Mouse (Mus musculus) ES-Bruce4 (cell line): Measurements from ENCODE around the gene Espl1. TPM values are rescaled to one million over a fixed set of nuclear protein-coding genes. Genes with fewer than 3 reads are reported as not detected.

ENCODE experiments used
- H3K27ac ChIP-seq: 2 replicates; pipeline ENCODE4 v1.5.1; 2012; ENCODE audit warnings: low read length, inconsistent platforms; ENCODE audit not compliant: insufficient read depth
- H3K27me3 ChIP-seq: 2 replicates; pipeline ENCODE4 v1.6.1; 2012; ENCODE audit warnings: mild to moderate bottlenecking, low read length, inconsistent platforms; ENCODE audit not compliant: control insufficient read depth, poor library complexity, insufficient read depth, severe bottlenecking
- H3K36me3 ChIP-seq: 2 replicates; pipeline ENCODE4 v1.6.1; 2012; ENCODE audit warnings: inconsistent platforms, mild to moderate bottlenecking, low read length, moderate library complexity; ENCODE audit not compliant: control insufficient read depth, poor library complexity, insufficient read depth, severe bottlenecking
- H3K4me1 ChIP-seq: one replicate; pipeline ENCODE4 v1.8.1; 2011; ENCODE audit warnings: low read length; ENCODE audit not compliant: control insufficient read depth, insufficient read depth
- H3K4me3 ChIP-seq: 2 replicates; pipeline ENCODE4 v1.5.1; 2011; ENCODE audit warnings: low read depth, mild to moderate bottlenecking, low read length
- H3K9ac ChIP-seq: 2 replicates; pipeline ENCODE4 v1.6.1; 2012; ENCODE audit warnings: low read depth, mild to moderate bottlenecking, inconsistent platforms; ENCODE audit not compliant: poor library complexity, severe bottlenecking
- H3K9me3 ChIP-seq: replicated peaks from 2 replicates; pipeline ENCODE4 v1.6.1; 2012; ENCODE audit warnings: mild to moderate bottlenecking, low read length, inconsistent platforms; ENCODE audit not compliant: control insufficient read depth, poor library complexity, insufficient read depth, severe bottlenecking
- CTCF ChIP-seq: IDR thresholded peaks from one replicate; pipeline ENCODE4 v1.8.1; 2011; ENCODE audit warnings: low read depth, low read length
- EP300 ChIP-seq: IDR thresholded peaks from 2 replicates; pipeline ENCODE4 v1.6.1; 2011; ENCODE audit warnings: low read depth, low read length; ENCODE audit not compliant: insufficient read depth
- POLR2A ChIP-seq: IDR thresholded peaks from one replicate; pipeline ENCODE4 v1.8.1; 2011; ENCODE audit warnings: low read length; ENCODE audit not compliant: insufficient read depth
- polyA plus RNA-seq: library from polyadenylated mRNA; stranded (reverse); fragments of >200 nt; gene quantifications from 2 replicates; pipeline ENCODE4 v1.2.4, GENCODE M21; 2011; ENCODE audit warnings: low read depth; ENCODE audit not compliant: missing spikeins, insufficient read depth, insufficient read length

Espl1 gene
- polyA plus RNA-seq, 1 experiment: 71.7 TPM

DNA sequence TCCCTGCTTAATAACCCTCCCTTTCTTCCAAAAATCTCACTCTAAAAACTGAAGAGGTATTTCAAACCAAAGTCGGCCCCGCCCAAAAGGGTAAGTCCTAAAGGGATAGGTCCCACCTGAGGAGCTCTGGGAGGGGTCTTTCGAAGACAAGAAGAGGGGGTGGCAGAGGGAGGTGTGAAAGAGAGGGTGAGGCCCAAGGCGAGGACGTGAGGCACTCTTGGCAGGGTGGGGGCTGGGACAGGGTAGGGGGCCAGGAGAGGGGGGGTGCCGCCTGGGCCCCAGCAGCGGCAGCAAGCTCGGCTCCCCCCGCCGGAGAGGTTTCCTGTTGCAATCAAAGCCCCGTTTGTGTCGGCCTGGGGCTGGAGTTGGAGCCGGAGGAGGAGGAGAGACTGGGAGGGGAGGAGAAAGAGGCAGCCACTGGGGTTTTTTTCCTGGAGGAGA lies 46.8 kb upstream of the Espl1 start:
- TF ChIP-seq EP300 (peak; percentile 73), POLR2A (no peak), CTCF (no peak)
- Histone ChIP-seq H3K9ac (peak overlapping the region; percentile 84), H3K4me1 (peaks cover 16% of the 10 kb centered on the region), H3K27me3 (no peaks in the 10 kb centered on the region), H3K36me3 (no peaks in the 10 kb centered on the region), H3K9me3 (no peaks in the 10 kb centered on the region), H3K4me3 (peak overlapping the region; percentile 57), H3K27ac (peak overlapping the region; percentile 90)

DNA sequence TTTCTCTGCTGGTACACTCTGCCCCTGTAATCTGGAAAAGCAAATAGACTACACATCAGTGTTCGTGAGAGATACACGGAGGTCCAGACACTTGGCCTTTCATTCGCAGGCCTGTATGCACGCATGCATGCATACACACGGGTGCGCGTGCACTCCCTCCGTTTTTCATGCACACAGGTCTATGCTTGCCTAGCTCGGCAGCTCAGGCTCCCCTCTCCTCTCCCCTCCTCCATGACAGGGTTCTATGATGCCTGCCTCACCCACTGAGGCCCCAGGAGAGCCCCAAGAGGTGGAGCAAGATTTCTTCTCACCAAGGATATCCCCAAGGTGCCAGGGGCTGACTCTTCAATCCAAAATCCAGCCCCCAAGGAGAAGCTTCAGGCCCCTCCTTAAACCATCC lies 46.1 kb upstream of the Espl1 start:
- Histone ChIP-seq H3K9me3 (no peaks in the 10 kb centered on the region), H3K27ac (peak overlapping the region; percentile 90), H3K4me1 (peaks cover 16% of the 10 kb centered on the region), H3K36me3 (no peaks in the 10 kb centered on the region), H3K4me3 (peak overlapping the region; percentile 57), H3K27me3 (no peaks in the 10 kb centered on the region), H3K9ac (peak overlapping the region; percentile 84)
- TF ChIP-seq POLR2A (no peak), CTCF (no peak), EP300 (0 out of 2 replicates have a peak, but pooled peaks have one; percentile 2)

DNA sequence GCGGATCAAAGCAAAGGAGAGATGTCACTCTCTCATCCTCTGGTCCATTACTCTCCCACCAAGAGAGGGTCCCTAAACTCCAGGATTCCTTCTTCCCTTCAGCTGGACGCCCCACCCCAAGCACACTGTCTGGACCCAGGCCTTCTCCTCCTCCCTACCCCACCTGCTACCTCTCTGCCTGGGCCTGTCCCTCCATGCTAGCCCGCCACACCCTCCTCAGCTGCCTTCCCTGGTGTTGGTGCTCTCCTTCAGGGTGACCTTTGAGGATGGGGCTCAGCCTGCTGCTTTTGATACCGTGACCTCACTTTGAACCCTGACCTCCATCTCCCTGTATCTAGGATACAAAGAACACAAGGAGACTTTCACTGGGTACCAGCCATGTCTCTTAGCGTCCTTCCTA lies 45.5 kb upstream of the Espl1 start:
- Histone ChIP-seq H3K9me3 (no peaks in the 10 kb centered on the region), H3K9ac (0 out of 2 replicates have a peak overlapping the region, but pooled peaks have one; percentile 84), H3K27me3 (no peaks in the 10 kb centered on the region), H3K36me3 (no peaks in the 10 kb centered on the region), H3K27ac (peak overlapping the region; percentile 90), H3K4me1 (peaks cover 16% of the 10 kb centered on the region), H3K4me3 (no peak overlapping the region)
- TF ChIP-seq EP300: peak; percentile 99
- peak; percentile 20 for TF ChIP-seq POLR2A
- TF ChIP-seq CTCF: no peak

DNA sequence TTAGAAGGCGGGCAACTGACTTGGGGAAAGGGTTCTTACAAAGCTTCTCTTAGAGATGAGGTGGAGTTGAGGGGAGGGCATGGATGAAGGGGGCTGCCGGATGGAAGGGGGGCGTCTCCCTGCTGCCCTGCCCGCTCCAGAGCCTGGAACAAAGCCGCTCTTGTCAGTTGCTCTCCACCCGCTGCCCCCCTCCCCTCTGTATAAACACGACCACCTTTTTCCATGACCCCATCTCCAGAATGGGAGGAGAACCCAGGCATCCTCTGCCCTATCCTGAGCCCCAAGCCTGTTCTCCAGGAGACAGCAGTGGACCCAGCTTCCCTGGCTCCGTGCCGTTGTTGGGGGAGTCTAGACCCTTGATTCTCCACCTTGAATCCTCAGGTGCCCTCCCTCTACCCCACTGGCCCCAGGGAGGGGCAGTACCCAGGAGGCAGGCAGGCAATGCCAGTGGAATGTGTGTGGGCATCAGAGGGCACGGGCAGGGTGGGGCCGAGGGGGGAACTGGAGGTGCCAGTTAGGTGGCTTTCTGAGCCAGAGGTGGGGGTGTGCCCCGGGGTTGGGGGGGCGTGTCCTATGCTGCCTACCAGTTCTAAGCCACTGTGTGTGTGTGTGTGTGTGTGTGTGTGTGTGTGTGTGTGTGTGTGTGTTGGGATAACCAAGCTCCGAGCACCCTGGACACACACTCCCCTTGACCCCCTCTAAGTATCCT lies 40.4 kb upstream of the Espl1 start:
- TF ChIP-seq EP300 (no peak), CTCF (no peak), POLR2A (no peak)
- Histone ChIP-seq H3K9ac (peak overlapping the region; percentile 95), H3K27ac (no peak overlapping the region), H3K4me3 (no peak overlapping the region), H3K36me3 (no peaks in the 10 kb centered on the region), H3K9me3 (no peaks in the 10 kb centered on the region), H3K27me3 (no peaks in the 10 kb centered on the region), H3K4me1 (peaks cover 17% of the 10 kb centered on the region)

DNA sequence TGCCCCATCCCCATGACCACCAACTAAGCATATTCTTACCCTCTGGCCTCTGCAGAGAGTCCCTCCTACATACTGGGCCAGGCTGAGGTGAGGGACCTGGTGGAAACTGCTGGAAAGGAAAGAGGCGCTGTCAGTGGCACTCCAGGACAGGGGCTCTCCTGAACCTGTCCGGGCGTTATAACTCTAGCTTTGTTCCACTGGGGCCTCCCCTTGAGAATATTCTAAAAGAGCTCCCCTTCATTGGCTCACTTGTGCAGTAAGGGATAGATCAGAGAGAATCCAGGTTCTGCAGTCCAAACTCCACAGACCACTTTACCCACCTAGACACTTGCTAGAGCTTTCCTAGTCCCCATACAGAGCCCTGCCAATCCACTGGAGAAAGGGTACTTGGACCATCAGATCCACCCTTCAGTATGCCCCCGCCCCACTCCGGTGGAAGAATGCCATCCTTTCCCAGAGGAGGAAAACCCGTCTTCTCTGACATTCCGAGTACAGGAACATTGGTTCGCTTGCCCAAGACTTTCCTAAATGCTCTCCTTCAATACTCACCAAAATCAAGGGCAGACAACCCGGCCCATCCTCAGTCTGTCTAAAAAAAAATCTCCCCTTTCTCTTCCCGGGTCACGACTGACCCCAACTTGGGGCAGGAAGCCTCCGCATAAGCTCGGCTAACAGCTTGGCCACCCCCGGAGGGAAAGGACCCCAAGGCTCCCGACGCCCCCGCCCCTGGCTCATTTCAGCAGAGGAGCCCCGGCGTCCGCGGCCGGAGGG lies 39.5 kb upstream of the Espl1 start:
- H3K9me3 ChIP-seq: no peaks in the 10 kb centered on the region
- no peak overlapping the region; the same call in 1 of the 2 replicates for H3K27ac ChIP-seq
- H3K27me3 ChIP-seq: no peaks in the 10 kb centered on the region
- peaks cover 13% of the 10 kb centered on the region for H3K4me1 ChIP-seq
- H3K9ac ChIP-seq: peak overlapping the region; percentile 95
- no peak for TF ChIP-seq CTCF
- peak overlapping the region; percentile 74 for H3K4me3 ChIP-seq
- no peaks in the 10 kb centered on the region for H3K36me3 ChIP-seq
